Mouse (Mus musculus) spleen, postnatal 14 days (tissue): ENCODE results near the gene Slc39a8.
A peak's percentile ranks its signal among the peaks of the same experiment; 100 is the strongest.

Experiments
- DNase-seq, 2 experiments: peaks; one replicate each; pipeline ENCODE4 v3.0.0; 2021 to 2022; ENCODE audit warnings: low spot score in 2 of 2

Gene Slc39a8

GRCm38 (mm10) chr3:135825016-135825753 lies at the start of gene Slc39a8:
Gene Slc39a8 (plus strand): TSS chr3:135825279.
- DNase-seq: peak; percentile 64 to 75

- no peak for DNase-seq
These were observed 40.0 kb upstream of the Slc39a8 start for GRCm38 (mm10) chr3:135785065-135785464.

GRCm38 (mm10) chr3:135796117-135796516 lies 29.0 kb upstream of the Slc39a8 start:
- no peak for DNase-seq

GRCm38 (mm10) chr3:135798241-135798640 lies 26.8 kb upstream of the Slc39a8 start:
- no peak for DNase-seq

GRCm38 (mm10) chr3:135798665-135799064 lies 26.4 kb upstream of the Slc39a8 start:
- DNase-seq: no peak

- DNase-seq: no peak
These were observed 10.4 kb upstream of the Slc39a8 start for GRCm38 (mm10) chr3:135814665-135815064.

- no peak for DNase-seq
These were observed 8.9 kb upstream of the Slc39a8 start for GRCm38 (mm10) chr3:135815973-135816727.

- DNase-seq: no peak
These were observed 8.0 kb upstream of the Slc39a8 start for GRCm38 (mm10) chr3:135817124-135817523.

GRCm38 (mm10) chr3:135824436-135824835 lies 643 bp upstream of the Slc39a8 start:
- no peak for DNase-seq

GRCm38 (mm10) chr3:135825754-135826683 lies 940 bp downstream of the Slc39a8 start:
- DNase-seq: peak; percentile 22 to 42

- no peak for DNase-seq
These were observed 1.7 kb downstream of the Slc39a8 start for GRCm38 (mm10) chr3:135826684-135827249.

GRCm38 (mm10) chr3:135828000-135828399 lies 2.9 kb downstream of the Slc39a8 start:
- no peak for DNase-seq

GRCm38 (mm10) chr3:135832496-135832895 lies 7.4 kb downstream of the Slc39a8 start:
- DNase-seq: no peak

GRCm38 (mm10) chr3:135832907-135833306 lies 7.8 kb downstream of the Slc39a8 start:
- no peak for DNase-seq

GRCm38 (mm10) chr3:135834988-135835387 lies 9.9 kb downstream of the Slc39a8 start:
- DNase-seq: no peak

GRCm38 (mm10) chr3:135839535-135839934 lies 14.5 kb downstream of the Slc39a8 start:
- DNase-seq: no peak

GRCm38 (mm10) chr3:135840185-135840584 lies 15.1 kb downstream of the Slc39a8 start:
- DNase-seq: no peak

- DNase-seq: no peak
These were observed 16.8 kb downstream of the Slc39a8 start for GRCm38 (mm10) chr3:135841716-135842511.

- no peak for DNase-seq
These were observed 18.1 kb downstream of the Slc39a8 start for GRCm38 (mm10) chr3:135843181-135843580.

GRCm38 (mm10) chr3:135843707-135844106 lies 18.6 kb downstream of the Slc39a8 start:
- DNase-seq: no peak

GRCm38 (mm10) chr3:135844835-135845234 lies 19.8 kb downstream of the Slc39a8 start:
- DNase-seq: no peak
